Mouse (Mus musculus) liver, embryonic 14.5 days (tissue): ENCODE results near the gene Nav1.

Source experiments
- CTCF ChIP-seq: IDR thresholded peaks from 2 replicates; pipeline ENCODE4 v1.5.1; 2016; ENCODE audit warnings: antibody characterized with exemption, low read depth, control low read depth
- EP300 ChIP-seq: IDR thresholded peaks from 2 replicates; pipeline ENCODE4 v1.6.1; 2016; ENCODE audit warnings: antibody characterized with exemption, low read depth

DNA sequence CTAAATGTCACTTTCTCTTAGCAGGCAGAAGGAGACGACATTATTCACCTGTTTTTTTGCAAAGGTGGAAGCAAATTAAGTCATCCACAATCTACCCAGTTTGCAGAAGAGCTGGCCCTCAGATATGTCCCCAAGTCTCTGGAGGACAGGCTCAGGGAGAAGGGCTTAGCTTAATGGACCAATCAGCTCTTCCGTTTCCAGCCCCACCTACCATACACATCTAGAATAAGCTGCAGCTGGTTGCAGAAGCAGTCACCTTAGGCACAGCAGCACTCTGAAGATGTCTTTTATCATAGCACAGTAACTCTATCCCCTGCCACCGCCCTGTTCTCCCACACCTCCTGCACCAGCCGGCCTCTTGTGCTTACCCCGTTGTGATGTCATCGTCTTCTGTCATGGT lies 75.1 kb downstream of the Nav1 start:
- TF ChIP-seq CTCF (no peak), EP300 (no peak)
